Mouse (Mus musculus): ENCODE measurements at regions not wholly inside any gene's neighbourhood (a gene's known extent, or its start where the extent isn't known, plus 50 kb on each side); places are given as distances from the start of the nearest gene placed in this dataset.

DNA sequence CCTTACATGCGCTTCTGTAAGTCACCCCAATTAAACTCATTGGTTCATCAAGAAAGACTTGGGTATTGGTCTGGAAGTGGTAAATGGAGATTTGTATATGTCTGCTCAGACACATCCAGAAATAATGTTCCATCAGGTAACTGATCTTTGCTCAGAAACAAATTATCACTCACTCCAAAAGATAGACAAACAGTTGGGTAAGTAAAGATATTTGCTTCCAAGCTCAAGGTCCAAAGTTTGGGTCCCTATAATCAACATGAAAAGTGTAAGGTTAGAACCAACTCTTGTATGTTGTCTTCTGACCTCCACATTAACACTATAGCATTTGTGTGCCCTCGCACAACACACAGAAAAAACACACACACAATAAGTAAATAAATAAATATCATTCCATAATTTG is 232.0 kb downstream of the Rnf144a start:
- H3K27me3 ChIP-seq (replicated peaks), result no peaks in the 10 kb centered on the region
- H3K4me1 ChIP-seq (replicated peaks), result no peaks in the 10 kb centered on the region
- no peak overlapping the region for H3K4me3 ChIP-seq (replicated peaks)
- no peaks in the 10 kb centered on the region for H3K9me3 ChIP-seq
- WGBS, result 91% methylated on average over 2 of the region's 2 CpGs
- H3K27ac ChIP-seq, result no peak overlapping the region
- no peaks in the 10 kb centered on the region for H3K36me3 ChIP-seq
- H3K9ac ChIP-seq, result no peak overlapping the region
- H3K4me2 ChIP-seq (replicated peaks), result no peak overlapping the region
- ATAC-seq, result no peak

DNA sequence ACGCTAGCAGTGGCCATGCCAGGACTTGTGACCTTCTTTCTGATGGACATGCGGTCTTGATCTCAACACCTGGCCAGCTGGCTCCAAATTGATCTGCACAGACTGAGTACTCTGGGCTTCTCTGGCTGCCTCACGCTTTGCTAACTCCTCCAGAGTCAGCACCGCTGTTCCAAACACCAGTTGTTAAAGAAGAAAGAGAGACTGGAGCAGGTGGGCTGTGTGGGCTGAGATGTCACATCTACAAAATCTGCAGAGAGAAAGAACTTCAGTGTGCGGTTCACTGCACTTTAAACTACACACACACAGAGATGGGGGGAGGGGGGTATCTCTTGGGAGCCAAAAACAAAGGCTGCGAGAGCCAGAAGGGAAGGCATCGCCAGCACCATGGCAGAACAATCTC is 234.2 kb downstream of the Rnf144a start:
- WGBS, result 83% methylated on average over 7 of the region's 7 CpGs
- no peak overlapping the region for H3K9ac ChIP-seq

DNA sequence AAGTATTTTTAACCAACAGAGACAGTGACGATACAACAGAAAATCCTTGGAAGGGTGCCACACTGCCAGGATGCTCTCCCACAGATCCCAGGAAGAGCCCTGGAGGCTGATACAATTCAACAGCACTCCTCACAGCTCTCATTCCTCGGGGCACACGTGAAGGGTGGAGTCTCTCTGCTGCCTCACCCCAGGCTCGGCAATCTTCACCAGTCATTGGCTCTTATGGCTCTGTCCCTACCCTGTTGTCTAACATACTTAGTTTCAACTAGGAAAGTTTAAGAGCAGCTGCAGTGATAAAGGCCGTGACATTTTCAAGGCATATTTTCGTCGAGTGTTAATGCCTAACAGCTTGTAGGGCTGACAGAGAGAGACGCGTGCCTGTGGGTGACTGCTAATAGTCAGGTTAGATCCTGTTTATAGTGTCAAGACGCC is 238.8 kb downstream of the Rnf144a start:
- H3K9ac ChIP-seq, result no peak overlapping the region
- 35% methylated on average over 10 of the region's 10 CpGs for WGBS

More for the DNA sequence above, 234.2 kb downstream of the Rnf144a start:
- no peak overlapping the region for H3K4me3 ChIP-seq (replicated peaks)
- H3K27ac ChIP-seq, result no peak overlapping the region
- ATAC-seq, result no peak
- no peaks in the 10 kb centered on the region for H3K4me1 ChIP-seq (replicated peaks)
- H3K9me3 ChIP-seq, result no peaks in the 10 kb centered on the region
- H3K4me2 ChIP-seq (replicated peaks), result no peak overlapping the region
- no peaks in the 10 kb centered on the region for H3K27me3 ChIP-seq (replicated peaks)
- H3K36me3 ChIP-seq, result no peaks in the 10 kb centered on the region

DNA sequence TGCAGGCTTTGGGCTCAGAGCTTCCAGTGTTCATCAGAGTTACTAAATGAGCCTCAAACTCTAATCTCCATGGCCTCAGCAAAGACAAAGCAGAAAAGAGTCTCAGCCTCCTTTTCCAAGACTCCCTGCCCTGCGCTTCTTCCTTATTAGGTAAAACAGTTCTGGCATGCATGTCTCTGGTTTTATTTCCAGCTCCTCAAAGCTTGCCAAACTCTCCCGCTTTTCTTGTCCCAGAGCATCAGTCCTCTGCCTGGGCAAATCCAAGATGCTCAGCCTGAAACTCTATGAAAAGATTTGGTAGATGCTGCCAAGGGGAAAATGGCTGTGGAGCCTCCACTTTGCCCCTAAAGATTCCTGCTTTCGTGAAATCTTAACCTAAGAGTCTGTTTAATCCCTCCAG is 251.6 kb downstream of the Rnf144a start:
- 55% methylated on average over 3 of the region's 3 CpGs for WGBS
- H3K27ac ChIP-seq, result peak overlapping the region; percentile 36; the same call in 1 of the 2 replicates
- ATAC-seq, result no peak
- H3K9me3 ChIP-seq, result no peaks in the 10 kb centered on the region
- H3K4me3 ChIP-seq (replicated peaks), result no peak overlapping the region
- H3K4me1 ChIP-seq (replicated peaks), result no peaks in the 10 kb centered on the region
- no peak overlapping the region for H3K9ac ChIP-seq
- no peaks in the 10 kb centered on the region for H3K36me3 ChIP-seq
- no peak overlapping the region for H3K4me2 ChIP-seq (replicated peaks)
- H3K27me3 ChIP-seq (replicated peaks), result no peaks in the 10 kb centered on the region

More for the DNA sequence above, 238.8 kb downstream of the Rnf144a start:
- H3K36me3 ChIP-seq, result no peaks in the 10 kb centered on the region
- no peaks in the 10 kb centered on the region for H3K27me3 ChIP-seq (replicated peaks)
- H3K9me3 ChIP-seq, result no peaks in the 10 kb centered on the region
- no peak overlapping the region for H3K4me2 ChIP-seq (replicated peaks)
- H3K4me3 ChIP-seq (replicated peaks), result no peak overlapping the region
- ATAC-seq, result no peak
- H3K4me1 ChIP-seq (replicated peaks), result no peaks in the 10 kb centered on the region
- H3K27ac ChIP-seq, result no peak overlapping the region

DNA sequence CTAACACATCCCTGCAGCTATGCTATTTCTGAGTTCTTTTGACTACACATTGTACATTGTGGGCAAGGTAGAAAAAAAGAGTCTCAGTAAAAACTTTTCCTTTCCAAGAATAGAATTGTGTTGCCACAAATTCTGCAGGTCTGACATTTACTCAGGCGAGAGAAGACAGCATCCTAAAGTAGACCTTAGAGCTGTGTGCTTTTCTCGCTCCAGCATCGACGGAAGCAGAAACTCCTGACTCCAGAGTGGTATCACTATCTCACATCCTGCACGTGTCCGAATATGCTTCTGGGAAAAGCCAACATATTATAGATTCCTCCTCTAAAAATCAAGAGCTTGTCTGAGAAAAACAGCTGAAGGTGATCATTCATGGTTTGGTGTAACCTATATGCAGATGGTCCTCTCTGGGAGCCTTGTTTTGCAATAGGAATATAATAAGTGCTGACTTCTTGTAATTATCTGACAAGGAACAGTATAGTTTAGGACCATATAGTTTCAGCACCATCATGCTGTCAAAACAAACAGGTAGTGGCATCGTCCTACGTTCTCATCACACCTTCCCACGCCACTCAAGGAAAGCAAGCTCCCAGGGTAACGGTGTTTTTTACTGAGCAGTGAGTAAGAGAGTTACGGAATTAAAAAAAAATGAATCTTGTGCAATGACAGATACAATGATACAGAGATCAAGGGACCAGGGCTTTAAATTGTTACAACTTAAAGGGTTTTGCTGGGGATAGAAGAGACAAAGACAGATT is 254.0 kb downstream of the Rnf144a start:
- Histone ChIP-seq H3K9me3 (no peaks in the 10 kb centered on the region), H3K4me3 (replicated peaks) (no peak overlapping the region), H3K9ac (no peak overlapping the region), H3K27me3 (replicated peaks) (no peaks in the 10 kb centered on the region), H3K36me3 (no peaks in the 10 kb centered on the region), H3K4me1 (replicated peaks) (no peaks in the 10 kb centered on the region), H3K4me2 (replicated peaks) (no peak overlapping the region), H3K27ac (no peak overlapping the region)
- WGBS, result 91% methylated on average over 11 of the region's 11 CpGs
- ATAC-seq, result no peak

DNA sequence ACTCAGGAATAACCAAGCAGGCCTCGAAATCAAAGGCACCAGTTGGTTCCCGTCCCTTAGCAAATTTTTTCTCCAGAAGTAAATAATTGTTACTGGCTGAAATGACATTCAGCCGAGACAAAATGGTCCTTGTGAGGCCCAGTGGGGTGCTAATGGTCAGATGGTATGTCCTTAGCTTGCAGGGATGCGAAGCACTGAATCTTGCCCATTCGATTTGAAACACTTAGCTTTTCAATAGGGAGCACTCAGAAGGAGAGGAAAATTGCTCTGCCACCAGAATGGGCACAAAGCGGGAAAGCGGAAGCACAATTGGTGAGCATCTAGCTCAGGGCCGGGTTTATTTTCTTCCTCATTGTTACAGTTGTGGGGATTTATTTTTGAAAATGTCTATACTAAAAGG is 262.1 kb downstream of the Rnf144a start:
- no peaks in the 10 kb centered on the region for H3K4me1 ChIP-seq (replicated peaks)
- no peak overlapping the region for H3K4me2 ChIP-seq (replicated peaks)
- H3K27ac ChIP-seq, result no peak overlapping the region
- no peaks in the 10 kb centered on the region for H3K27me3 ChIP-seq (replicated peaks)
- no peak overlapping the region for H3K9ac ChIP-seq
- no peaks in the 10 kb centered on the region for H3K9me3 ChIP-seq
- H3K4me3 ChIP-seq (replicated peaks), result no peak overlapping the region
- no peak for ATAC-seq
- H3K36me3 ChIP-seq, result no peaks in the 10 kb centered on the region
- WGBS, result 76% methylated on average over 8 of the region's 8 CpGs

DNA sequence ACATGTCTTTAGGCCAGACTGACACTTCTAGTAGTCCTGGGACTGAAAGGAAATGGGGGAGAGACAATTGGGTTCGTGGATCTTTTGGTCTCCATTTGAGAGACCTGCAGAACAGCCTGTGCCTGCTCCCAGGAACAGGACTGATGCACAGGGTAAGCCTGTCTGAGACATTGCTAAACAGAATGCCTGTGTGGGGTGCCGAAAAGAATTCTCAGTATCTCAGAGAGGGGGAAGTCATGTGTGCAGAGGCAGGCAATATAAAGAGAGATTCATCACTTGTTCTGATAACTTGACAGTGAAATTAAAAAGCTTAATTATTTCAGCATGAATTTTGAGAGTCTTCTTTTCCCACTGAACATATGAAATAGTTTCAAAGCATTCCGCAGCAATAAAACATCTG is 268.7 kb downstream of the Rnf144a start:
- no peak overlapping the region for H3K9ac ChIP-seq

DNA sequence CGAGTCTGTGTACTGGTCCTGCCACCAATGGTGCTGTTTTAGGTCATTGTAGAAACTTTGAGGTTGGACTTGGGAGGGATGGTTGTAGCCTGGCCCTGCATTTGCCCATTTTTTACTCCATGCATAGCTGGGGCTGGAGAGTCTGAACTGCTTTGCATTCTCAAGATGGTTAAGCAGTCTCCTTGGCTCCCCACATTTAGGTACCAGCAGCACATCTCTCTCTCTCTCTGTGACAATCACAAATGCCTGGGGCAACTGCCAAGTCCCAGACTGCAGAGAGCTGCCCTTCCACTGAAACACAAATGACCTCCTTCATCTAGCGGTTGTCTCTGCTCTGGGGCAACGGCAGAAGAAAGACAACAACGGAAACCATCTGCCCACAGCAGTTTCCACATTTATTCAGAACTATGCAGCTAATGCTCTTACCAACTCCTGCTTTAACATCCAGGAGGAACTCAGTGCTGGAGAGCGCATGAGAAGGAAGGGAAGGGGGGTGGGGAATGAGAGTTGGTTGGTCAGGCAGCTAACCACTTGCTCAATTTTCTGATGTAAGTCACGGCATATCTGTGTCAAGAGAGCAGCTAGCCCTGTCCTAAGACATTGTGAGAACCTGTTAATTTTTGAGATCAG is 269.9 kb downstream of the Rnf144a start:
- Histone ChIP-seq H3K4me1 (replicated peaks) (0 out of 2 replicates have a peak, but pooled peaks cover 2% of the 10 kb centered on the region), H3K27ac (no peak overlapping the region), H3K27me3 (replicated peaks) (no peaks in the 10 kb centered on the region), H3K4me3 (replicated peaks) (no peak overlapping the region), H3K4me2 (replicated peaks) (no peak overlapping the region), H3K36me3 (no peaks in the 10 kb centered on the region), H3K9ac (no peak overlapping the region), H3K9me3 (no peaks in the 10 kb centered on the region)
- WGBS, result 58% methylated on average over 6 of the region's 6 CpGs
- ATAC-seq, result no peak

More for the DNA sequence above, 268.7 kb downstream of the Rnf144a start:
- Histone ChIP-seq H3K27me3 (replicated peaks) (no peaks in the 10 kb centered on the region), H3K36me3 (no peaks in the 10 kb centered on the region), H3K4me1 (replicated peaks) (0 out of 2 replicates have a peak, but pooled peaks cover 2% of the 10 kb centered on the region), H3K27ac (no peak overlapping the region), H3K4me2 (replicated peaks) (no peak overlapping the region), H3K9me3 (no peaks in the 10 kb centered on the region), H3K4me3 (replicated peaks) (no peak overlapping the region)
- no peak for ATAC-seq
- 65% methylated on average over 3 of the region's 3 CpGs for WGBS

DNA sequence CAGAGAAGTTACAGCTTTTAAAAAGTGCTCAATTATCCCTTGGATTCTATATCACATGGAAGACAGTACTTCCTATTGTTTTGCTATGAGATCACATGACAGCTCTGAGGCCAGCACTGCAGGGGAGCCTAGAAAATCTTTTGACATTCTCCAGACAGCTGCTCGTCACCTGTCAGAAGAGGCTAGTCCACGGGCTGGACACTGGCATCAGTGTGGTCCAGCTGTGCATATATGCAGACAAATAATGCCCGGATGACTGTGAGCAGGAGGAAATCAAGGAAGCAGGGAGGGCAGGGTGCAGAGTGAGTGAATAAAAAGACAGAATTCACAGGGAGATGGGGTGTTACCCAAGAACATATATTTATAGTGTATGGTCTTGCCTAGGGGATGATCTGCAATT is 270.4 kb downstream of the Rnf144a start:
- Histone ChIP-seq H3K27me3 (replicated peaks) (no peaks in the 10 kb centered on the region), H3K4me2 (replicated peaks) (no peak overlapping the region), H3K9me3 (no peaks in the 10 kb centered on the region), H3K4me1 (replicated peaks) (0 out of 2 replicates have a peak, but pooled peaks cover 2% of the 10 kb centered on the region), H3K9ac (no peak overlapping the region), H3K4me3 (replicated peaks) (no peak overlapping the region), H3K27ac (no peak overlapping the region), H3K36me3 (no peaks in the 10 kb centered on the region)
- 62% methylated on average over 3 of the region's 3 CpGs for WGBS
- no peak for ATAC-seq

DNA sequence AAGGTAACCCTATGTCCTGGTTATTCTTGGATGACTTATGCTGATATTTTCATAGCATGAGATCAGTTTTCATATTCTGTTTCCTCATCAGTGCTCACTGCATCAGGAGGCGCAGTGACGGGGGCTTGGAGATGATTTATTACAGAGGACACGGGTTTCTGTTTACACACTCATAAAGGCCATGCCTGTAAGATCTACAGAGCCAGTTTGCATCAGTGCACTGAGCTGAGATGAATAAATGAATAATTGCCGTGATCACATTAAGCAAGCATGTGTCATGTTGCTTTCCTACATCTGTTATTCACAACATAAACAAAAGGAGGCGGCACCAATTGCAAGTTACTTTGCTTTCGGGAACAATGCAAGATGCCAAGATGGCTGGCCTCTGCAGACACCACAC is 271.6 kb downstream of the Rnf144a start:
- peak; percentile 71; the same call in 1 of the 2 replicates for ATAC-seq
- 27% methylated on average over 6 of the region's 6 CpGs for WGBS

DNA sequence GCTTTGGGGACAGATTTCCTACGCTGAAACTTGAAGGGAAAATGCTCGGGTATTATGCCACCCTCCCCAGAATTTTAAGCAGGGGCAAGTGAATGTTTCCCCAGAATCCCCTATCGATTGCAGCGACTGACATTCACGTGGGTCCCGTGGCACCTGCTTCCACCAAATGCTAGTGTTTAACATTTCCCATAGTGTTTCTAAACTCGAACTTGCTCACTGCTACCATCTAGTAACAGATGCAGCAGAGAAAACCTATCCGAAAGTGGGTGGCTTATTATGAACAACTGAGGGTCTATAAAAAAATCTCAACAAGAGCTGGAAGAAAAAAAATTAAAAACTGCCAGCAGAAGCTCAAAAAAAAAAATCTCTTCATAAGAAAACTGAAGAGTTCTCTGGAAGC is 284.2 kb downstream of the Rnf144a start:
- WGBS, result 87% methylated on average over 8 of the region's 8 CpGs
- H3K4me2 ChIP-seq (replicated peaks), result no peak overlapping the region
- H3K9ac ChIP-seq, result no peak overlapping the region
- ATAC-seq, result no peak
- H3K9me3 ChIP-seq, result no peaks in the 10 kb centered on the region
- H3K27ac ChIP-seq, result no peak overlapping the region
- H3K27me3 ChIP-seq (replicated peaks), result no peaks in the 10 kb centered on the region
- no peaks in the 10 kb centered on the region for H3K4me1 ChIP-seq (replicated peaks)
- H3K4me3 ChIP-seq (replicated peaks), result no peak overlapping the region
- H3K36me3 ChIP-seq, result no peaks in the 10 kb centered on the region

More for the DNA sequence above, 271.6 kb downstream of the Rnf144a start:
- H3K4me2 ChIP-seq (replicated peaks), result no peak overlapping the region
- H3K4me1 ChIP-seq (replicated peaks), result 0 out of 2 replicates have a peak, but pooled peaks cover 2% of the 10 kb centered on the region
- no peaks in the 10 kb centered on the region for H3K36me3 ChIP-seq
- no peaks in the 10 kb centered on the region for H3K9me3 ChIP-seq
- no peak overlapping the region for H3K27ac ChIP-seq
- no peak overlapping the region for H3K4me3 ChIP-seq (replicated peaks)
- no peak overlapping the region for H3K9ac ChIP-seq
- no peaks in the 10 kb centered on the region for H3K27me3 ChIP-seq (replicated peaks)

DNA sequence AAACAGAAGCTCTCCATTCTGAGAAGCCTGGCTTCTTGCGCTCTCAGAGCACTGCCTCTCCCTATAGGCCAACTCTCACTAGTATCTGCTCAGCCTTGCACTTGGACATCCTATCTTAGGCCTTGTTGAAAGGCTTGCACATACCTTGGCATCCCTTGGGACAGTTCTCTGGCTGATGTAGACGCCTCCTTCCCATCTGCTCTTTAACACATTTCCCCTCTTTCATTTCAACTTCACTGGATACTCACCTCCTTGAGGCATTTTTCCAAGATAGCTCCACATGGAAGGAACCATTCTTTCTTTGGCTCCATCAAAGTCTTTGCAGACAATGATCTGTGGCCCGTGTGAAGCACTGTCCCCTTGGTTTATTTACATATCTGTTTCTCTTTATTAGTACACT is 285.0 kb downstream of the Rnf144a start:
- no peak overlapping the region for H3K4me3 ChIP-seq (replicated peaks)

DNA sequence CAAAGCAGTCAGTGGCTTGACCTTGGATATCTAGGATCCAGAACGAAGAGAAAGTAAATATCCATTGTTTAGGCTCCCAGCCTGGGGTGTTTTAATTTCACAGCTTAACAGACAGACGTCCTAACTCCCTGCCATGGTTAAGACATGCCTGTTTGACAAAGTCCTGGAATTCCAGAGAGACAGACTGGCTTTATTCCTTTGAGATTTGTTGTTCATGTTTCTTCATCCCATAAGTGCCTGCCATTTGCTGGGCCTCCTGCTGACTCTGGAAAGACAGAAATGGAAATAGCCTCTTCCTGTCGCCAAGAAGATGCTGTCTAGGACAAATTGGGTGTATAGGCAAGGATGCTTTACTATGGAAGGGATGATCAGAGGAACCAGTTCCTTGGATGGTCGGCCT is 285.5 kb downstream of the Rnf144a start:
- Histone ChIP-seq H3K4me1 (replicated peaks) (no peaks in the 10 kb centered on the region), H3K27ac (no peak overlapping the region), H3K4me3 (replicated peaks) (no peak overlapping the region), H3K4me2 (replicated peaks) (no peak overlapping the region), H3K9ac (no peak overlapping the region), H3K36me3 (no peaks in the 10 kb centered on the region), H3K27me3 (replicated peaks) (no peaks in the 10 kb centered on the region), H3K9me3 (no peaks in the 10 kb centered on the region)
- no peak for ATAC-seq
- WGBS, result 42% methylated on average over 4 of the region's 4 CpGs

More for the DNA sequence above, 285.0 kb downstream of the Rnf144a start:
- no peaks in the 10 kb centered on the region for H3K4me1 ChIP-seq (replicated peaks)
- no peak overlapping the region for H3K9ac ChIP-seq
- H3K9me3 ChIP-seq, result no peaks in the 10 kb centered on the region
- H3K36me3 ChIP-seq, result no peaks in the 10 kb centered on the region
- no peak overlapping the region for H3K27ac ChIP-seq
- no peaks in the 10 kb centered on the region for H3K27me3 ChIP-seq (replicated peaks)
- no peak for ATAC-seq
- WGBS, result 89% methylated on average over 3 of the region's 3 CpGs
- no peak overlapping the region for H3K4me2 ChIP-seq (replicated peaks)

Measured in intestine, embryonic 15.5 days (tissue).